Mouse (Mus musculus) limb, embryonic 10.5 days (tissue): ENCODE measurements around the gene Wwox. TPM values are rescaled to one million over a fixed set of nuclear protein-coding genes. Genes with fewer than 3 reads are reported as not detected.

Experiments
- DNase-seq: peaks from one replicate; pipeline ENCODE4 v3.0.0-alpha.2; 2017; ENCODE audit warnings: low spot score
- H3K27ac ChIP-seq: fragments of 300-500 bp; sonication (generic); 2 replicates; pipeline ENCODE4 v1.5.1; 2016; ENCODE audit warnings: mild to moderate bottlenecking
- H3K27me3 ChIP-seq: fragments of 300-500 bp; sonication (generic); 2 replicates; pipeline ENCODE4 v1.6.1; 2016; ENCODE audit warnings: low read depth, mild to moderate bottlenecking; ENCODE audit not compliant: poor library complexity, severe bottlenecking
- H3K36me3 ChIP-seq: fragments of 300-500 bp; sonication (generic); 2 replicates; pipeline ENCODE4 v1.6.1; 2016; ENCODE audit warnings: mild to moderate bottlenecking, moderate library complexity
- H3K4me1 ChIP-seq: fragments of 300-500 bp; sonication (generic); 2 replicates; pipeline ENCODE4 v1.6.1; 2016
- H3K4me3 ChIP-seq: fragments of 300-500 bp; sonication (generic); 2 replicates; pipeline ENCODE4 v1.5.1; 2016; ENCODE audit warnings: mild to moderate bottlenecking, moderate library complexity
- H3K9me3 ChIP-seq: fragments of 300-500 bp; sonication (generic); replicated peaks from 2 replicates; pipeline ENCODE4 v1.6.1; 2016; ENCODE audit warnings: mild to moderate bottlenecking
- WGBS: fragments of 180-500 bp; shearing (Covaris S2); methylation state at CpG from one replicate; pipeline ENCODE4 v1.1.7; 2016; 5-methylcytosine and 5-hydroxymethylcytosine counted together
- polyA plus RNA-seq: library from polyadenylated mRNA; unstranded; fragments of >200 nt; fragmentation: Nextera tagmentation; extraction: Ambion mirVana; gene quantifications from 2 replicates; pipeline ENCODE4 v1.2.1, GENCODE M21; 2016

Wwox gene
- polyA plus RNA-seq, 1 experiment from 2014 or later = 8.6 TPM

DNA sequence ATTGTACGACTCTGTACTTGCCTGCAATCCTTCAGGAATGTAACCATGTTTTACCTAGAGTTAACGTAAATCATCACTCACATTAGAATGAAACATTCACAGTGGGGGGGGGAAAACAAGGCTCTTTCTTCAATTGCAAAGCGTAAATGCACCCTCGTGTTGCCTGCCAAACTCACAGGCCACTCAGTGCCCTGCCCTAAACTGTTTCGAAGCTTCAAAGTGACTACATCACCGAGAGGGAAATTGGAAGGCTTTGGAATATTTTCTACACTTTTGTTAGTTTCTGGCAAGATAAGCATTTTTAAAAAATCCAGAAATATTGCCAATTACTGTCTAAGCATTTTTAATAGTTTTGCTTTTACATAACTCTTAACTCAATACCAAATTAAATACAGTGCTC, 231.3 kb downstream of the Wwox start:
- Histone ChIP-seq H3K4me1 (peaks cover 8% of the 10 kb centered on the region), H3K36me3 (no peaks in the 10 kb centered on the region), H3K27me3 (peaks cover 8% of the 10 kb centered on the region; the same call in 1 of the 2 replicates), H3K27ac (no peak overlapping the region), H3K4me3 (no peak overlapping the region), H3K9me3 (no peaks in the 10 kb centered on the region)
- 81% methylated on average over 6 of the region's 6 CpGs for WGBS
- DNase-seq = no peak

DNA sequence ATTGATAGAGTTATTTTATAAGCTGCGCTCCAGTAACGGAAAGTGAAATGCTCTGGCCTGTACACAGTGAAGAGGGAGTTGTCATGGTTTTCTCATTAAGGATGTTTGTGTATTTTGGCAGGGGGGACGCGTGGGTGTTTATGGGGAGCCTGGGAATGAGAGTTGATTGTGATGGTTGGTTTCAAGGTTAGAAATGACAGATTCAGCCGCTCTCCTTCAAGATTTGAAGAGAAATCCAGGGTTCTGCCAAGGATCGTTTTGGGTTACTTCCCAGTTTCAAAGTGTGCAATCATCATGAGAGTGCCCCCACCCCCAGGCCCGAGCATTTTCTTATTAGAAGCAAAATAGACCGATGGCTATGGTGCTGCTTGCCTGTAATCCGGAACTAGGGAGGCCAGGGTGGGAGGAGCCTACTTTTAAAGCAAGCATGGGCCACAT, 231.8 kb downstream of the Wwox start:
- H3K27me3 ChIP-seq = peaks cover 8% of the 10 kb centered on the region; the same call in 1 of the 2 replicates
- 85% methylated on average over 9 of the region's 9 CpGs for WGBS
- H3K36me3 ChIP-seq = no peaks in the 10 kb centered on the region
- no peak overlapping the region for H3K27ac ChIP-seq
- peaks cover 8% of the 10 kb centered on the region for H3K4me1 ChIP-seq
- no peaks in the 10 kb centered on the region for H3K9me3 ChIP-seq
- H3K4me3 ChIP-seq = no peak overlapping the region
- DNase-seq = no peak

DNA sequence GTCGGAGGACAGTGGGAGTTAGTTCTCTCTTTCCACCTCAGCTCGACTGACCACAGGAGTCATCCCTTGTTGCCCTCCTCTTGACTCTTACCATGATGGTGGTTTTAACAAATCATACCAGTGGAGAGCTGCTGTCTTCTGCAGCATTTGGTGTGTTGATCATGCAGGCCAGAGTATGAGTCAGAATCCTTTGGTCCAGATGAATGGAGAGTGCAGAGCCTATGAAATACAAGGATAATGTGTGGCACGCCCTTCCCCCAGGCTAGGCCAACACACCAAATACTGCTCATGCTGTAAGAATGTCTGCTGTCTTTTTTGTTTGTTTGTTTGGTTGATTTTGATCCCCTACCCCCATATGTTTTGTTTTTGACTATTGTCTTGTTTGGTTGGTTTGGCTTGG, 234.0 kb downstream of the Wwox start:
- WGBS = 95% methylated on average over 3 of the region's 3 CpGs
- H3K27me3 ChIP-seq = no peaks in the 10 kb centered on the region; the same call in 1 of the 2 replicates
- H3K4me3 ChIP-seq = no peak overlapping the region
- no peaks in the 10 kb centered on the region for H3K9me3 ChIP-seq
- H3K27ac ChIP-seq = no peak overlapping the region
- no peak for DNase-seq
- H3K36me3 ChIP-seq = no peaks in the 10 kb centered on the region
- peaks cover 17% of the 10 kb centered on the region for H3K4me1 ChIP-seq

DNA sequence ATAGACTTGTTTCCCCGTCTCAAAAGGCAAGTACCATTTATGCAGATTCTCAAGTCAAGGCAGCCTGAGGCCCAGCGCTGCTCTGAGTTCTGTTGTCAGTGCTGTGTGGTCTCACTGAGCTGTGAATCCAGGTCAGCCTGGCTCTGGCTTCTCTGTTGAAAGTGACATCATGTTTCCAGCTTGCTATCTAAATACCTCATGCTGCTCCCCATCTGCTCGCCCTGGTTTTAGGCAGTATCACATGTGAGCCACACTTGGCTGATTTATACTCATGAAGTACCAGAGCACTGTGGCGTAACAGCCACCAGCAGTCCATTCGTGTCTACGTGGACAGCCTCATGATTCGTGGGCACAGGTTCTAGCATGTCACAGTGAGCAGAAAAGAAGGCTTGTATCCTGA, 235.7 kb downstream of the Wwox start:
- Histone ChIP-seq H3K27me3 (no peaks in the 10 kb centered on the region; the same call in 1 of the 2 replicates), H3K4me3 (no peak overlapping the region), H3K4me1 (peaks cover 25% of the 10 kb centered on the region), H3K27ac (no peak overlapping the region), H3K9me3 (no peaks in the 10 kb centered on the region), H3K36me3 (no peaks in the 10 kb centered on the region)
- no peak for DNase-seq
- 91% methylated on average over 7 of the region's 7 CpGs for WGBS

DNA sequence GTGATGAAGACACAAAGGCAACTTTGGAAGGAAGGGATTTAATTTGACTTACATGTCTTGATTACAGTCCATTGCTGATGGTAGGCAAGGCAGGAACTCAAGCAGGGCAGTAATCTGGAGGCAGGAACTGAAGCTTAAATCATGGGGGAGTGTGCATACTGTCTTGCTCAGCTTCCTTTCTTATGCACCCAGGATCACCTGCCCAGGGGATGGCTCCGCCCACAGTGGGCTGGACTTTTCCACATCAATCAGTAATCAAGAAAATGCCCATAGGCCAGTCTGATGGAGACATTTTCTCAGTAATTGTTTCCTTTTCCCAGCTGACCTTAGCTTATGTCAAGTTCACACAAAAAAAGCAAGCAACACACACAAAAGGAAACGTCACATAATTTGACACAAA, 237.5 kb downstream of the Wwox start:
- Histone ChIP-seq H3K4me1 (peaks cover 32% of the 10 kb centered on the region), H3K36me3 (no peaks in the 10 kb centered on the region), H3K27ac (no peak overlapping the region), H3K4me3 (no peak overlapping the region), H3K9me3 (no peaks in the 10 kb centered on the region), H3K27me3 (peaks cover 13% of the 10 kb centered on the region; the same call in 1 of the 2 replicates)
- WGBS = 89% methylated on average over 2 of the region's 2 CpGs
- no peak for DNase-seq

DNA sequence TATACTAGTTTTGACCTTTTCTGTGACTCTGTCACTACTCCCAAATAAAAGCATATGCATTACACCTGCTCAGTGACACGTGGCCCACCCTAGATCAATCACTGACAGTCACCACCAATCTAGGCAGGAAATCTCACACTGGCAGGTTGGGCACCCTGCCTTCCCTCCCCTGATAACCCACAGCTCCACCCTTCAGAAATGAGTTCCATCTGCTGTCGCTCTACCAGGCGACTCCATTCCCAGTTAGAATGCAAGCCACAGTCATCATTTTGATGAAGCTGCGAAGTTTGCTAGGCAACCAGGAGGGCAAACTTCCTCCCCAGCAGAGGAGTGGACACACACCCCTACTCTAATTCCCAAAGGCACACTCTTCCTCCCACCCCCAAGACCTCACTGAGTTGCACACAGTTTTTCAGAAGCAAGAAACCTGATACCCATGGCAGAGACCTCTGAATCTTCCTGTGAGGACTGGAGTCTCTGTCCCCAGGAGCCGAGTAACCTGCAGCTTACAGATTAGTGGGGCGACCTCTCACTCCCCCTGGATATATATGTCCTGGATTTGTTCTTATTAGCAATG, 238.2 kb downstream of the Wwox start:
- Histone ChIP-seq H3K27ac (no peak overlapping the region), H3K4me3 (no peak overlapping the region), H3K36me3 (no peaks in the 10 kb centered on the region), H3K4me1 (peaks cover 35% of the 10 kb centered on the region), H3K9me3 (no peaks in the 10 kb centered on the region), H3K27me3 (peaks cover 15% of the 10 kb centered on the region; the same call in 1 of the 2 replicates)
- DNase-seq = no peak
- WGBS = 24% methylated on average over 6 of the region's 6 CpGs

DNA sequence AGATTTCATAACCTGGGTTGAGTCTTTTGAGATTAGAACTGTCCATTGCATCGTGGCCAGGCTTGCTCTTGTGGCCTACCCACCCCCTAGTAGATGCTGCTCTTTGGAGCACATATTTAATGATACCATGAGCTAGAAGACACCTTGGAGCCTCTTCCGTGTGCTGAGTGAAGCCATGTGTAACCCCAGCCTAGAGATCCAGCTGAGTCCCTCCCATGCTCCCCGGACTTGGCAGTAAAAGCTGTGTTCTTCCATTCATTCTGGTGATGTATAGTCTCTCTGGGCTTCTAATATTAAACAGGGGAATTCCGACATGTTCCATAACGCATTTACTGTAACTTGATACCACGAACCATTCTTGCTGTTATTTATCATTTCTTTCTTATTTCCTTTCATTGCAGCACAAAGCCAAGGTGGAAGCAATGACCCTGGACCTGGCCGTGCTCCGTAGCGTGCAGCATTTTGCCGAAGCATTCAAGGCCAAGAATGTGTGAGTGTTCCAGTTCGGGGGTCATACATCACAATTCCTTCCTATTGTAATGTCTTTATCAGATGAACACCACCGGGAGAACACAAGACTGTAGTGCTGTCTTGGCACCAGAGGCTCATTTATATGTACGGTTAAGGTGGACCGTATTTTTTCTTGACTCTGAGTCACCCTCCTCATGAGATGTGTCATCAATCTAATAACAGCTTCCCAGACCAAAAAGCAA, 240.1 kb downstream of the Wwox start:
- H3K9me3 ChIP-seq = no peaks in the 10 kb centered on the region; the same call in 1 of the 2 replicates
- no peaks in the 10 kb centered on the region for H3K36me3 ChIP-seq
- WGBS = 81% methylated on average over 14 of the region's 14 CpGs
- H3K27me3 ChIP-seq = peaks cover 15% of the 10 kb centered on the region; the same call in 1 of the 2 replicates
- H3K4me3 ChIP-seq = no peak overlapping the region
- H3K4me1 ChIP-seq = peaks cover 35% of the 10 kb centered on the region
- no peak overlapping the region for H3K27ac ChIP-seq
- DNase-seq = no peak

DNA sequence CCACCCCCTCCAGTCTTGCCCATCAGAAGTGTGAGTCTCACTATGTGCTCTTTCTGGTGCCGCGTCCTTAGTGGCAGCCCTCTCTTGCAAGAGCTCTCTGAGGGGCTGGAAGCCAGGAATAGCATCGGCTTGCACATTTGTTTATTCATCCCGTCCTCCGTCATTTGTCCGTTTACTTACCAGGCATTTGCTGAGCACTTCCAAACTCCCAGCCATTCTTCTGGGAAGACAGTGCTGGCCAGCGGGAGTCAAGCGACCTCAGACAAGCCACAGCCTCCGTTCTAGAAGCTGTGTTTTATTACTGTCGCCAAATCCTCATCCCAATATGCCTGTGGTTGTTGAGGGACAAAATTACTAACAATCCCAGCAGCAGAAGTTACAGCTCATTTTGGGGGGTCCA, 241.7 kb downstream of the Wwox start:
- Histone ChIP-seq H3K27me3 (peaks cover 15% of the 10 kb centered on the region; the same call in 1 of the 2 replicates), H3K4me1 (peaks cover 35% of the 10 kb centered on the region), H3K4me3 (no peak overlapping the region), H3K27ac (peak overlapping the region; percentile 42; the same call in 1 of the 2 replicates), H3K9me3 (no peaks in the 10 kb centered on the region; the same call in 1 of the 2 replicates), H3K36me3 (no peaks in the 10 kb centered on the region)
- WGBS = 46% methylated on average over 10 of the region's 10 CpGs
- no peak for DNase-seq

DNA sequence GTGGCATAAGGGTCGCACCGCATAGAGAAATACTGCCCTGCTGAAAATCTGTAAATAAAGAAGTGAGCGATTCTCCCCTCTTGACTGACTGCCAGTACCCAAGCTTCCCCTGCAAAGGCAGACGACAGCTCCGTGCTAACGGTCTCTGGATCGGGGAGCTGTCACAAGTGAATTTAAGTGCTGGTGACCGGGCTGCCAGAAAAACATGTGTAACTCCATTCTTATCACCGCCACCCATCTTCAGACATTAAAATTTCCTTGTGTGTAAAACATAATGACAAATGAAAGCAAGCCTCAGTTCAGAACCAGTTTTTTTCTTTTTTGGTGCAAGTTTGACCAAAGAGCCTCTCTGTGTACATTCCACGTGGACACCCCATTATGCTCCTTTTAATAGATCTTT, 242.7 kb downstream of the Wwox start:
- Histone ChIP-seq H3K27ac (no peak overlapping the region), H3K27me3 (peaks cover 15% of the 10 kb centered on the region; the same call in 1 of the 2 replicates), H3K9me3 (no peaks in the 10 kb centered on the region; the same call in 1 of the 2 replicates), H3K36me3 (no peaks in the 10 kb centered on the region), H3K4me1 (peaks cover 35% of the 10 kb centered on the region), H3K4me3 (no peak overlapping the region)
- DNase-seq = no peak
- 69% methylated on average over 10 of the region's 10 CpGs for WGBS

DNA sequence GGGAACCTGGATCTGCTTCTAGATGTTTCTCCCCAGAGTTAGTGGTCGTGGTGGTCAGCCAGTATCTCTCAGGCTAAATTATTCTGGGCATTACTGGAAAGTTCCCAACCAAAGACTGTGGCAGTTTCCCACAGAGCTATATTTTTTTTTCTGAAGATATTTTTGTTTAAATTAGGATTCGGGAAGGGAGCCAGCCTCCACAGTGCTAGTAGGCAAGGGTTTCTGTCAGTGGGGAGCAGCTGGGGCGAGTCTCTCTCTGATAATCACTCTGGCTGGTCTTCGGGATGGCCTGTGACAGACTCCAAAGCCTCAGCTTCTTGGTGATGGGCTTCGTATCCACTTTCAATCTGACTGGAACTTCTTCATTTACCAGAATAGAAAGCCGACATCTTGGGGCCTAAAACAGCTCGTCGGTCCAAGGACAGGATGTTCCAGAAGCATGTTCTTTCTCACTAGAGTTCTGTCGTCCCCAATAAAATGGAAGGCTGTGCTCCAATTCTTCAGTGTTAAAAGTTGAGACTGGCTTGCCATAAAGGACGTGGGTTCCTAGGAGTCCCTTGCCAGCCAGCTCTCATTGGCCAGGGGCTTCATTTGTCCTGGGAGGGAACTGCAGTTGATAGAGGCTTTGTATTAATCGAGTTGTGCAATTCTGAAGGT, 244.7 kb downstream of the Wwox start:
- Histone ChIP-seq H3K4me3 (no peak overlapping the region), H3K27ac (no peak overlapping the region), H3K27me3 (peaks cover 15% of the 10 kb centered on the region; the same call in 1 of the 2 replicates), H3K4me1 (peaks cover 26% of the 10 kb centered on the region), H3K9me3 (no peaks in the 10 kb centered on the region; the same call in 1 of the 2 replicates), H3K36me3 (no peaks in the 10 kb centered on the region)
- WGBS = 87% methylated on average over 11 of the region's 11 CpGs
- no peak for DNase-seq

DNA sequence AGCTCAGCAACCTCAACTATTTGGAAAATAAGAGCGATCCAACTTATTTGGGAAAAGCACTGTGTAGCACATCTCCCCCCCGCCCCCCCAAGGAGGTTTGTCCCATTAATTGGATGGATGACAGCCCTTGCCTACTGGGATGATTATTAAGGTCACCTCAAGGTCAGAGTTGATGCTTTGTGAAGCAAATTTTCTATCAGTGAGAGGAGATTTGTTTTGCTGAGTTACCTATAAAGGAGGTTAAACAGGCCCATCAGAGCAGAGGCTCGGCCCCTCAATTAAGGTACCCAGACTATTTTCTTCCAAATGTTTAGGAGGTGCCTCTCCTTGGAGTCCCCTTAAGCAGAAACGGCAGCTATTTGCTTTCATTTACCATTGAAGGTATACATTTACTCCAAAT, 247.0 kb downstream of the Wwox start:
- Histone ChIP-seq H3K9me3 (no peaks in the 10 kb centered on the region; the same call in 1 of the 2 replicates), H3K27me3 (peaks cover 6% of the 10 kb centered on the region; the same call in 1 of the 2 replicates), H3K36me3 (no peaks in the 10 kb centered on the region), H3K27ac (no peak overlapping the region), H3K4me3 (no peak overlapping the region), H3K4me1 (peaks cover 6% of the 10 kb centered on the region; the same call in 1 of the 2 replicates)
- WGBS = 83% methylated on average over 4 of the region's 4 CpGs
- no peak for DNase-seq

DNA sequence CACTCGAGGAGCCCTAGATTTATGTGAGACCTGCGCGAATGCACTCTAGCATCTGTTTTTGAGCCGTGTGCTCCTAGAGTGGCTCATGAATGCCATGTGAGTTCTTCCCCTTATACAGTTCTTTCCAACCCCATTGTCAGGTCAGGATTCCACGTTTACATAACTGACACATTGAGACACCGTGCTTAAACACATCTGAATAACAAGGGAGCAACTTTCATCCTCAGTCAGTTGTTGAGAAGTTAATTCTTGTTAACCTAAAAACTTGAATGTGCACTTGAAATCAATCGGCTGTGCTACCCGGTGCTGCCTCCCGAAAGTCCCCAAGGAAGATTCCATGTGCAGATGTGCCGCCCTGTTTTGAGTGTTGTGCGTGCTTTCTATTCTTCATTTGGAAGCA, 249.3 kb downstream of the Wwox start:
- H3K36me3 ChIP-seq = no peaks in the 10 kb centered on the region
- H3K4me3 ChIP-seq = no peak overlapping the region
- WGBS = 85% methylated on average over 11 of the region's 11 CpGs
- no peaks in the 10 kb centered on the region for H3K4me1 ChIP-seq
- no peak overlapping the region for H3K27ac ChIP-seq
- no peak for DNase-seq
- H3K27me3 ChIP-seq = no peaks in the 10 kb centered on the region
- no peaks in the 10 kb centered on the region for H3K9me3 ChIP-seq
